Mouse (Mus musculus): Measurements from ENCODE around the gene Rnf217. TPM values are rescaled to one million over a fixed set of nuclear protein-coding genes. Genes with fewer than 3 reads are reported as not detected.

The Rnf217 gene
- total and polyA plus RNA-seq, 2 experiments, result 3.5 to 8.0 TPM

GRCm38 (mm10) chr10:31539351-31539750, 69.6 kb downstream of the Rnf217 start:
- H3K4me1 ChIP-seq (ENCODE audit: control insufficient read depth, insufficient read depth, low read length), result peaks cover 2% of the 10 kb centered on the region; the same call in 1 of the 2 replicates
- TF ChIP-seq CTCF (IDR thresholded peaks at IDR 0.05; ENCODE audit: low read depth, low read length), result no peak
- H3K9ac ChIP-seq (ENCODE audit: low read depth, low read length), result no peak overlapping the region
- 25% methylated on average over 2 of the region's 2 CpGs for WGBS
- peak; percentile 46 for DNase-seq (ENCODE audit: extremely low read depth, low read depth, low spot score)
- H3K4me3 ChIP-seq (ENCODE audit: insufficient read depth, low read depth, low read length), result no peak overlapping the region
- H3K79me2 ChIP-seq (ENCODE audit: control insufficient read depth, insufficient read depth, low read length), result peaks cover 14% of the 10 kb centered on the region; the same call in 1 of the 2 replicates
- peaks cover 3% of the 10 kb centered on the region for H3K36me3 ChIP-seq (ENCODE audit: control insufficient read depth, insufficient read depth, low read length)
- H3K27me3 ChIP-seq (ENCODE audit: control insufficient read depth, insufficient read depth, low read length), result no peaks in the 10 kb centered on the region
- no peak overlapping the region for H3K27ac ChIP-seq (replicated peaks; ENCODE audit: insufficient read depth, low read depth, low read length)

- Histone ChIP-seq H3K4me1 (ENCODE audit: control insufficient read depth, insufficient read depth, low read length) (peaks cover 2% of the 10 kb centered on the region; the same call in 1 of the 2 replicates), H3K36me3 (ENCODE audit: control insufficient read depth, insufficient read depth, low read length) (peaks cover 7% of the 10 kb centered on the region), H3K9ac (ENCODE audit: low read depth, low read length) (no peak overlapping the region), H3K79me2 (ENCODE audit: control insufficient read depth, insufficient read depth, low read length) (peaks cover 13% of the 10 kb centered on the region; the same call in 1 of the 2 replicates), H3K4me3 (ENCODE audit: insufficient read depth, low read depth, low read length) (no peak overlapping the region), H3K27ac (replicated peaks; ENCODE audit: insufficient read depth, low read depth, low read length) (no peak overlapping the region), H3K27me3 (ENCODE audit: control insufficient read depth, insufficient read depth, low read length) (no peaks in the 10 kb centered on the region)
- no peak for DNase-seq (ENCODE audit: extremely low read depth, low read depth, low spot score)
- TF ChIP-seq POLR2A (IDR thresholded peaks at IDR 0.05; ENCODE audit: extremely low read depth, insufficient read depth, low read length) (no peak), CTCF (IDR thresholded peaks at IDR 0.05; ENCODE audit: low read depth, low read length) (no peak)
- 70% methylated on average over 3 of the region's 3 CpGs for WGBS
Observed at GRCm38 (mm10) chr10:31538721-31539120, 70.3 kb downstream of the Rnf217 start.

DNA sequence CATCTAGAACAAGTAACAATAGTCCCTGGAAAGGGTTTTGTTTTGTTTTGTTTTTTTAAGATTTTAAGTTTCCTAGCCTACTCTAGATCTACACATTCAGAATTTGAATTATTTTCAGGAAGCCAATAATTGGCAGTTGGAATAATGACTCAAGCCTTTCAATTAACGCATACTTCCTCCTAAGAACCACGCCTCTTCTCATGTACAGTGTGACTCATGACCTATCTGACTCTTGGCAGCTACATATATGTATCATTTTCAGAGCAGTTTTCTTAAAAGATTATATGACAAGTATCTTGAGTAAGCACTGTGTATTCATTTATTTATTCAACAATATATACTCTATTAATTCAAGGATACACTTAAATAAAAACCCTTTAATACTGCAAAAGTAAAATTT, 70.7 kb downstream of the Rnf217 start:
- 79% methylated on average over 2 of the region's 2 CpGs for WGBS
- no peak overlapping the region for H3K27ac ChIP-seq (replicated peaks; ENCODE audit: insufficient read depth, low read depth, low read length)

DNA sequence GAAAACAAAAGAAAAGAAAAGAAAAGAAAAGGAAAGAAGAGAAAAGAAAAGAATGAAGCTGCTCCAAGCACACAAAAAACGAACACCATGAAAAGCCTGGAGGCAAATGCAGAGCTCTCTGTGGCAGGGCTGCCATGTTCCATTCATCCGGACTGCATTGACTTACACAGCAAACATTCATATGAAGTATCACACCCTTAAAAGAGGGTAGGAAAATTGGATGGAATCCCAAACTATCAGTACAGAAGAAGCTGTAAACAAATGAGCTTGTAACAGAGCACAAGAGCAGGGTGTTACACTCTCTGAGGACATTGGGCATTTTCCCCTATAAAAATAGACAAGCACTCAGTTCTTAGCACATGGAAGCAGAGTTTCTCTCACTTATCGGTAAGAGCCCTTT, 71.8 kb downstream of the Rnf217 start:
- H3K9ac ChIP-seq (ENCODE audit: low read depth, low read length), result no peak overlapping the region
- H3K27ac ChIP-seq (replicated peaks; ENCODE audit: insufficient read depth, low read depth, low read length), result no peak overlapping the region
- no peak for DNase-seq (ENCODE audit: extremely low read depth, low read depth, low spot score)
- H3K79me2 ChIP-seq (ENCODE audit: control insufficient read depth, insufficient read depth, low read length), result peaks cover 7% of the 10 kb centered on the region; the same call in 1 of the 2 replicates
- peaks cover 11% of the 10 kb centered on the region for H3K36me3 ChIP-seq (ENCODE audit: control insufficient read depth, insufficient read depth, low read length)
- TF ChIP-seq CTCF (IDR thresholded peaks at IDR 0.05; ENCODE audit: low read depth, low read length) (no peak), POLR2A (IDR thresholded peaks at IDR 0.05; ENCODE audit: extremely low read depth, insufficient read depth, low read length) (no peak)
- no peaks in the 10 kb centered on the region for H3K27me3 ChIP-seq (ENCODE audit: control insufficient read depth, insufficient read depth, low read length)
- no peak overlapping the region for H3K4me3 ChIP-seq (ENCODE audit: insufficient read depth, low read depth, low read length)
- 85% methylated on average over 3 of the region's 3 CpGs for WGBS
- peaks cover 2% of the 10 kb centered on the region; the same call in 1 of the 2 replicates for H3K4me1 ChIP-seq (ENCODE audit: control insufficient read depth, insufficient read depth, low read length)

More for the DNA sequence above, 70.7 kb downstream of the Rnf217 start:
- Histone ChIP-seq H3K79me2 (ENCODE audit: control insufficient read depth, insufficient read depth, low read length) (peaks cover 10% of the 10 kb centered on the region; the same call in 1 of the 2 replicates), H3K4me1 (ENCODE audit: control insufficient read depth, insufficient read depth, low read length) (peaks cover 2% of the 10 kb centered on the region; the same call in 1 of the 2 replicates), H3K9ac (ENCODE audit: low read depth, low read length) (no peak overlapping the region), H3K36me3 (ENCODE audit: control insufficient read depth, insufficient read depth, low read length) (peaks cover 8% of the 10 kb centered on the region), H3K27me3 (ENCODE audit: control insufficient read depth, insufficient read depth, low read length) (no peaks in the 10 kb centered on the region), H3K4me3 (ENCODE audit: insufficient read depth, low read depth, low read length) (no peak overlapping the region)
- no peak for DNase-seq (ENCODE audit: extremely low read depth, low read depth, low spot score)
- TF ChIP-seq CTCF (IDR thresholded peaks at IDR 0.05; ENCODE audit: low read depth, low read length), result no peak
- no peak for TF ChIP-seq POLR2A (IDR thresholded peaks at IDR 0.05; ENCODE audit: extremely low read depth, insufficient read depth, low read length)

DNA sequence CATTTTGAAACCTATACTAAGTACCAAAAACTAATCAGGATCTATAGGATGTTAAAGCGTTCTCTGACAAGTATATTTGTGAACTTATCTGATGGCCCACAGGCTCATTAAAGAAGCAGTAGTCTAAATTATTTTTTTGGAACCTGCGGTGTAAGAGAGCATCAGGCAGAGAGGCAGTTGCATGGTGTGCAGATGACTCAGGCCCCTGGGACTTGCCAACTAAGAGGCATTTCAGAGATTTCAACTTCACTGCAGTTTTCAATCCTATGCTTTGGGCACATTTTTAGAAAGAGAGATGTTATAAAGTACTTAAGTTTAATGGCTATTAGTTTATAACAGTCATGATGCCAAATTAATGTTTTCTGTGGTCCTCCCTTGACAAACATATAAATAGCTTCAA, 73.9 kb downstream of the Rnf217 start:
- H3K4me1 ChIP-seq (ENCODE audit: control insufficient read depth, insufficient read depth, low read length), result peaks cover 2% of the 10 kb centered on the region; the same call in 1 of the 2 replicates
- no peak overlapping the region for H3K9ac ChIP-seq (ENCODE audit: low read depth, low read length)
- WGBS, result 91% methylated on average over 2 of the region's 2 CpGs
- H3K27ac ChIP-seq (replicated peaks; ENCODE audit: insufficient read depth, low read depth, low read length), result no peak overlapping the region
- H3K4me3 ChIP-seq (ENCODE audit: insufficient read depth, low read depth, low read length), result no peak overlapping the region
- H3K36me3 ChIP-seq (ENCODE audit: control insufficient read depth, insufficient read depth, low read length), result peaks cover 14% of the 10 kb centered on the region
- H3K79me2 ChIP-seq (ENCODE audit: control insufficient read depth, insufficient read depth, low read length), result peaks cover 3% of the 10 kb centered on the region; the same call in 1 of the 2 replicates
- H3K27me3 ChIP-seq (ENCODE audit: control insufficient read depth, insufficient read depth, low read length), result no peaks in the 10 kb centered on the region
- no peak for TF ChIP-seq POLR2A (IDR thresholded peaks at IDR 0.05; ENCODE audit: extremely low read depth, insufficient read depth, low read length)
- no peak for DNase-seq (ENCODE audit: extremely low read depth, low read depth, low spot score)

GRCm38 (mm10) chr10:31533270-31533826, 75.6 kb downstream of the Rnf217 start:
- no peak for TF ChIP-seq CTCF (IDR thresholded peaks at IDR 0.05; ENCODE audit: low read depth, low read length)
- no peak for TF ChIP-seq POLR2A (IDR thresholded peaks at IDR 0.05; ENCODE audit: extremely low read depth, insufficient read depth, low read length)
- 92% methylated on average over 6 of the region's 6 CpGs for WGBS
- Histone ChIP-seq H3K36me3 (ENCODE audit: control insufficient read depth, insufficient read depth, low read length) (peaks cover 14% of the 10 kb centered on the region), H3K27ac (replicated peaks; ENCODE audit: insufficient read depth, low read depth, low read length) (no peak overlapping the region), H3K79me2 (ENCODE audit: control insufficient read depth, insufficient read depth, low read length) (no peaks in the 10 kb centered on the region; the same call in 1 of the 2 replicates), H3K27me3 (ENCODE audit: control insufficient read depth, insufficient read depth, low read length) (no peaks in the 10 kb centered on the region), H3K4me3 (ENCODE audit: insufficient read depth, low read depth, low read length) (no peak overlapping the region), H3K4me1 (ENCODE audit: control insufficient read depth, insufficient read depth, low read length) (no peaks in the 10 kb centered on the region), H3K9ac (ENCODE audit: low read depth, low read length) (no peak overlapping the region)
- no peak for DNase-seq (ENCODE audit: extremely low read depth, low read depth, low spot score)
